Mouse (Mus musculus) CH12.LX (cell line): ENCODE results near the gene Zfp770.

Experiments used
- CTCF ChIP-seq, 2 experiments: IDR thresholded peaks in 1 of 2; conservative IDR thresholded peaks in 1 of 2; 2 replicates each; pipeline ENCODE4 v1.5.1; 2011 to 2012; ENCODE audit warnings: low read depth in 2 of 2, low read length in 2 of 2, improper control_type of control experiment in 1 of 2, inconsistent platforms in 1 of 2, mild to moderate bottlenecking in 1 of 2, moderate library complexity in 1 of 2
- EP300 ChIP-seq: IDR thresholded peaks from 2 replicates; pipeline ENCODE4 v1.6.1; 2011; ENCODE audit warnings: low read length, improper control_type of control experiment
- NELFE ChIP-seq: IDR thresholded peaks from 2 replicates; pipeline ENCODE4 v1.6.1; 2011; ENCODE audit warnings: low read depth, low read length, improper control_type of control experiment
- POLR2A ChIP-seq: IDR thresholded peaks from 2 replicates; pipeline ENCODE4 v1.6.1; 2011; ENCODE audit warnings: low read depth, mild to moderate bottlenecking, improper control_type of control experiment, low read length
- SIN3A ChIP-seq: IDR thresholded peaks from 2 replicates; pipeline ENCODE4 v1.6.1; 2012; ENCODE audit warnings: low read length, improper control_type of control experiment, inconsistent platforms

GRCm38 (mm10) chr2:114205036-114205435 lies 3.8 kb upstream of the Zfp770 start:
- TF ChIP-seq CTCF (conservative IDR thresholded peaks at IDR 0.05 in 1 of 2, IDR thresholded peaks at IDR 0.05 in 1 of 2; ENCODE audit: low read depth in 2 of 2, low read length in 2 of 2) = no peak
- TF ChIP-seq POLR2A = no peak
- TF ChIP-seq NELFE = no peak
- TF ChIP-seq EP300 = no peak
- TF ChIP-seq SIN3A = no peak
